Mouse (Mus musculus): ENCODE results near the gene Ufd1.
A peak's percentile ranks its signal among the peaks of the same experiment; 100 is the strongest.
"Not testable (repeated sequence)": the region's sequence is repeated elsewhere in the genome, so short reads cannot be mapped to it uniquely, and the experiment has no call there.

Ufd1 gene

DNA sequence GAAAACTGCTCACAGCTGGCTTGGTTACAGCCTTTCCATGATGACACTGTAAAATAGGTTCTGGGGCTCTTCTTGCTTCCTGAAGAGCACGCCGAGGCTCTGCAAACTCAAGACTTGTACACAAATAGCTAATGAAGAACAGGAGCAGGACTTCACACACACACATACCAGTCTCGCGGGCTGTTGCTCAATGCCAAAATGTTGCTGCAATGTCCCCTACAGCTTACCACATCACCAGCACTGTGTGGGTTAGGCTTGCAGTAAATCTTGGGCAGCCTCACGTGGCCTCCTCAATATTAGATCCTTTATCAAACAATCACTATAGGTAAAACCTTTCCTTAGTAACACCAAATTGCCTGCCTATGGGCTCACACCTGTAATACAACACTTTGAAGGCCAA, 2.6 kb upstream of the Ufd1 start:
- DNase-seq (ENCODE audit: low read depth, low spot score), result no peak

DNA sequence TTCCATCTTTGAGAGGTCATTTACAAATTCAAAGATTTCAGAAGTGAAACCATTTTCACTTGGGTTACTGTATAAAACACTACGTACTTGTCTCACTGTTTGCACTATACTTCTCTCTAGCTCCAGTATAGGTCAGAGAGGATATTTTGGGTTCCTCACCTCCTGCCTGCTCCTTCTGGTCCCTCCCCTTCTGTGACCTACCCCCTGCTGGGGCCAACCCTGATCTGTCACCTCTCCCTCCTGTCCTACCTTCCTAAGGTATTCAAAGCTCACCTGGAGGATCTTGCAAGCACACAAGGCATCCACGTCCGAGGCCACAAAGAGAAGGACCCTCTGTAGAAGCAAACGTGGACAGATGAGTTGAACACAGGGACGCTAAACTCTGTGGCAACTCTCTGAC, 547 bp upstream of the Ufd1 start:
- DNase-seq (ENCODE audit: low read depth, low spot score), result peak; percentile 16

DNA sequence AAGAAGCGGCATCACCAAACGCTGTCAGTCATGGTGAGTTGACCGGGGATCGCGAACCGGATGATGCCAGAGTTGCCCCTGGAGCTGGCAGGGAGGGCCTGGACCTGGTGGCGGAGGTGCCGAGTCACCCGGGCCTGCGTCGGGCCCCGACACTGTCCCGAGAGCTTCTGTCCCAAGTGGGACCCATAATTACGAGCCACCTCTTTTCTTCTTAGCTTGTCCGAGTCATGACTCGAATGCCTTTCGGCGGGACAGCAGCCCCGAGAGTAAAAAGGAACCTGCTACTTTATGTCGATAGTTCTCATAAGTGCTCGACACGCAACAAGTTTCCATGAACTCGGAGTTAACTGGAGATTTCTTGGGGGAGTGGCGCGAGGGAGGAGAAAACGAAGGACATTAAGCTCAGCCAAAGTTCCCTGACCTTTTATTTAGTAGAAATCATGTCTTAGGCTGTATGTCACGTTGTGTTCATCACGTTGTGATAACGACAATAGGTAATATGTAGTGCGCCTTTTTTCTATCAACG, 869 bp downstream of the Ufd1 start:
- no peak for DNase-seq (ENCODE audit: low read depth, low spot score)

DNA sequence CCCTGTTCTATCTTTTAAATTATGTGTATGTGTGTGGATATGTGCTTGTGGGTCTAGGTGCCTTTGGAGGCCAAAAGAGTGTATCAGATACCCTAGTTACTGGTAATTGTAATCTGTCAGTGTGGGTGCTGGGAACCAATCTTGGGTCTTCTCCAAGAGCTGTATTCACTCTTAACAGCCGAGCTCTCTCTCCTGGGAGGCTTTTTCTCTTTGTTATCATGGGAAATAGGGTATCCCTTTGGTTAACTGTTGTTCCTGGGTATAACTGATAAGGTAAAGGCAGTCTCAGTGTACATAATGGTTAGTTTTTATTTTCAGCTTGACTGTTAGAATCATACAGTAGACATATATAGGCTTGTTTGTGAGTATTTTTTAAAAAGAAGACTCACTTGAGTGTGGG, 10.8 kb downstream of the Ufd1 start:
- DNase-seq (ENCODE audit: low read depth, low spot score), result no peak

DNA sequence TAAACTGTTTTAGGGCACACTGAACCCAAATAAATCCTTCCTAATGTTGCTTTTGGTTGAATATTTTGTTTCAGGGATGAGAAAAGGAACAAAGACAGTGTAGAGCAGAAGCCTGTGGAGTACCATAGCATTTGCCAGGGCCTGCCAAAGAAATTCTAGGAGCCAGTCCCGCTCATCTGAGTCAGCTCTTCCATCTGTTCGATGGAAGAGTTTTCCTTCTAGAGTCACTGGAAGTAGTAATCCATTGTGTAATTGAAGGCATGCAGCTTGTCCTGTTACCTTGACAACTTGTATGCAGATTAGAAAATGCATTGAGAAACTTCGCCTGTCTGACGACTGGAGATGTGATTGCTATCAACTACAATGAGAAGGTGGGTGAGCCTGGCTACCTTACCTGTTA, 11.3 kb downstream of the Ufd1 start:
- no peak for DNase-seq (ENCODE audit: low read depth, low spot score)

DNA sequence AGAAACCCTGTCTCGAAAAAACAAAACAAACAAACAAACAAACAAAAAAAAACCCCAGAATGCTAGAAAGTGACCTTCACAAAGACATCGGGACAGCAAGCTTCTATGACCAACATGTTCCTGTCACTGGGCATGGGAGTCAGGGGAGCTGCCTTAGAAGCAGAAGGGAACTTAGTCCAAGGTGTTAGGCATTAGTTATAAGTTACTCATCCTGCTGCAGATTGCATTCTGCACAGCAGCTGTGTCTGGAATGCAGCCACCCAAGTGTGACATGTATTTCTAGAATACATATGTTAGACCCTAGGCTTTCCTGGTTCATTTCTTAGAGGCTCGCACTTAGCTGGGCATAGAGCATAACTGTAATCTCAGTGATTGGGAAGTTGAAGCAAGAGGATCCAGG, 17.1 kb downstream of the Ufd1 start:
- DNase-seq (ENCODE audit: low read depth, low spot score), result no peak

DNA sequence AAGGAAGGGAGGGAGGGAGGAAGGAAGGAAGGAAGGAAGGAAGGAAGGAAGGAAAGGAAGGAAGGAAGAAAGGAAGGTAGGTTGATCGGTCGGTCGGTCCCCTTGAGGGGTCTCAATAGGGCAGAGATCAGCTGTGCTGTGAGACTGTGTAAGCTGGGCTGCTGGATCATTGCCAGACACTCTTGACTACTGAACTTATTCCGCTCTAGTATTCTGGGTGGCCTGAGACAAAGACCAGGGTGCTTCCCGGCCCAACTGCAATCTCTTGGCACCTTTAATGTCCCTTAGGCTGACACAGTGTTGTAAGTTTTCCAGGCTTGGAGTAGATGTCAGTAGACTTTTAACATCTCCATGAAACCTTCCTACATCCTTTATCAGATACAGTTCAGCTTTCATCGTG, 17.5 kb downstream of the Ufd1 start:
- no peak for DNase-seq (ENCODE audit: low read depth, low spot score)

DNA sequence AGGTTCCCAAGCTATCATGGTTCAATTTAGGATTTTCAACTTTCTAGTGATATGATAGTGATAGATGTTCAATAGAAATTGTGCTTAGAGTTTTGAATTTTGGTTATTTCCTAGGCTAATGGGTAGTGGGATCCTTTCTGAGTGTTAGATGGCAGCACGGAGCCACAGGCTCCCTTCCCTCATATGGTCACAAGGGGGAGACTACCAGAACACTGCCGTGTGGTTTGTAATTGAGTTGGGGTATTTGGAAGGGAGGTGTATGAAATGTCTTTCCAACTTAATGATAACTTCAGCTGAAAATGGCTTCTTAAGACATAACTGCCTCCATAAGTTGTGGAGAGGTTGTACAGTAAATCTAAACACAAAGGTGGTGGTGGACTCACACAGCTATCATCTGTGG, 21.9 kb downstream of the Ufd1 start:
- no peak for DNase-seq (ENCODE audit: low read depth, low spot score)

DNA sequence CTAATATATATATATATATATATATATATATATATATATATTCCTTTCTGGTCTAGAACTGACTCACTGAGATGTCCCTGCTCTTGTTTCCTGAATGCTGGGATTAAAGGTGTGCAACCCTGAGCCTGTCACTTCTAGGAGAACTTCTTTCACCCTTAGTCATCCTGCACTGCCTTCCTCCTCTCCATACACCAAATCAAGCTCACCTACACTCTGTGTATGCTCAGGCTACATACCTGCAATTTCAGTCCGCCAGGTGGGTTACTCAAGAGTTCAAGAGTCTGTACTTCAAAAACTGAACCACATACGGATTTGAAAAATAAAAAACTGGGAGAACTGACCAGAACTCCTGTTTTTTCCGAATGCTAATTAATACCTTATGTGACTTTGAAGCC, 24.5 kb downstream of the Ufd1 start:
- DNase-seq (ENCODE audit: low read depth, low spot score), result no peak

DNA sequence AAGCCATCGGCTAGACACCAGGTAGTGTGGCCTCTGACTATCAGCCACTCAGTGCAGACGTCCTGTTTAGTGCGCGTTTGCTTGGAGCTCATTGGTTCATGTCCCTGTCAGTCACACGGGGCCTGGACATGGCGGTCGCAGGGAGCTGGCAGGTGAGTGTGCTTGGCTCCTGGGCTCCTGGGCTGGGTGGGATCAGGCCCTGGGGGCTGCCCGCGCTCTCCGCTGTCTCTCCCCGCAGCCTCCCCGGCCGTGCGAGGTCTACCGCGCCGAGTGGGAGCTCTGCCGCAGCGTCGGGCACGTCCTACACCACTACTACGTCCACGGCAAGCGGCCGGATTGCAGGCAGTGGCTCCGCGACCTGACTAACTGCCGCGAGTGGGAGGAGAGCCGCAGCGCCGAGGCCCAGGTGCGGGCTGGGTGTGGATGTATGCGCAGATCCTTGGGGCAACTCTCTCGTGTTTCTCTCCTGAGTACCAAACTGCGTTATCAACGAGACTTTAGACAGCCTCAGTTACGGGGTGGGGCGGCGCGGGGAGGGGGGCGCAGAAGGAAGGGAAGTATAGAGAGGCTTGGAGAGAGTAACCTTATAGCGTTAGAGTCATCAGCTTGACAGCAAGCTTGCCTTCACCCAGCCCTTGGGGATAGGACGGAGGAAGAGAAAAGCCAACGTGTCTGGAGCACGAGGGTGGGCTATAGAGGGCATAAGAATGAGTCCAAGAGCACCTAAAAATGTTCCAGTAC, 25.1 kb downstream of the Ufd1 start, which contains the start of the genes 2510002D24Rik and Gm28539:
2510002D24Rik (plus strand) TSS at position 111 of the 741 bp plus-strand sequence.
Gm28539 (plus strand) TSS at position 117 of the 741 bp plus-strand sequence.
- peak; percentile 85 for DNase-seq (ENCODE audit: low read depth, low spot score)

DNA sequence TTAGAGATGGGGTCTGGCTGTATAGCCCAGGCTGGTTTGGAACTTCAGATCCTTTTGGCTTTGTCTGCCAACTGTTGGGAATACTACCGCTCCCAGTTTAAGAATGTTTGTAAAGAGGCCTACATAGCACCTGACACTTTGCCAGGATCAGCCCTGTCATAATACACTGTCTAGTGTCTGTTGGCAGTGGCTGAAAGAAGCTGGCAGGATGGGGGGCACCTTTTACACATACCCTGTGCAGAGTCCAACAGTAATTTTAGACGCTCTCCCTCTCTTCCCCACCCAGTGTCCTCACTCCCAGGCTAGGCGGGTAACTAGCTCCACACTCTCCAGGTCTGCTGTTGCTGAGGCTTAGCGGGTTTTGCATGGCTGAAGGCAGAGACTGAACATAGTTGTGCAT, 26.8 kb downstream of the Ufd1 start:
- DNase-seq (ENCODE audit: low read depth, low spot score), result no peak

DNA sequence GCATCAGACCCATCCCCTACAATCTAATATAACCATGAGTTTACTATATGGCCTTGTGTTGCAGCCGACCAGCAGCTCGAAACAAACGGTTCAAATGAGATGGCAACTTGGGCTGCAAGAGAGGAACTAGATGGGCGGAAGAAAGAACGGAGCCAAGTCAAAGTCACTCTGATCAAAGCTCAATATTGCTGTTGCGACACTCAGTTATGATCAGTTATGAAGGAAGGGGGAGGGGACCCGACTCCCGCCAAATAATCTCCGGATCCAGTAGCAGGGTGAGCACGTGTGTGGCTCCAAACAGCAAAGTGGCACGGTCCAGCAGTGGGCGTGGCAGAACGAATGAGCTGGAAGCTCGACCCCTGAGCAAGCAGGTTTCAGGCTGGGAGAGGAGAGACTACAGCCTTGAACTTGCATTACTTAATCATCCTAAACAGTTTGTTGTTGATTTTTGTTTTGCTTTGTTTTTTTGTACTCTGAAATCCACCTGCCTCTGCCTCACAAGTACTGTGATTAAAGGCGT, 34.8 kb downstream of the Ufd1 start:
- no peak for DNase-seq (ENCODE audit: low read depth, low spot score)

DNA sequence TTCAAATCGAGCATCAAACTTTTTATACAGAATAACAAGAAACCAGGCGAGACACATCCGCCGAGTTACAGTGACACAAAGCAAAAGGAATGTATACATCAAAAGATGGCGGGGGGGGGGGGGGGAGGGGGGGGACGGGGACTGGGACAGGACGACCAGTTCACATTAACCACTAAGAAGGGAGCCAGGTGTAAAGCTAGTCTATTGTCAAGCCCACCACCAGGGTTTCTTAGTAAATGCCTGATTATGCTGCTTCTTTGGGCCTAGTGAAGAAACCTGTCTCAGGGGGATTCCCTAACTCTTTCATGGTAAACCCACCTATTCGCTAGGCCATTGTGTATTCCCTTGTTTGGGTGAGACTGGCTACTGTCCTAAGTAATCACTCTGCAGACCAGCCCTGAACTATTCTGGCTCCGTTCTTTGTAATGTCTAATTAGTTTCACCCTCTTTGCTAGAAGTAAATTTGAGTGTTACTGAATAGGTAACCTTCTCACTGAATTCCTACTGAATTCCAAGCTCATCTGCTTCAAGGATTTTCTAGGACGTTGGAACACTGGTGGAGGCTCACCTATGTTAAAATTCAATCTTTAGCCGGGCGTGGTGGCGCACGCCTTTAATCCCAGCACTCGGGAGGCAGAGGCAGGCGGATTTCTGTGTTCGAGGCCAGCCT, 38.1 kb downstream of the Ufd1 start:
- DNase-seq (ENCODE audit: low read depth, low spot score), result not testable (repeated sequence)

DNA sequence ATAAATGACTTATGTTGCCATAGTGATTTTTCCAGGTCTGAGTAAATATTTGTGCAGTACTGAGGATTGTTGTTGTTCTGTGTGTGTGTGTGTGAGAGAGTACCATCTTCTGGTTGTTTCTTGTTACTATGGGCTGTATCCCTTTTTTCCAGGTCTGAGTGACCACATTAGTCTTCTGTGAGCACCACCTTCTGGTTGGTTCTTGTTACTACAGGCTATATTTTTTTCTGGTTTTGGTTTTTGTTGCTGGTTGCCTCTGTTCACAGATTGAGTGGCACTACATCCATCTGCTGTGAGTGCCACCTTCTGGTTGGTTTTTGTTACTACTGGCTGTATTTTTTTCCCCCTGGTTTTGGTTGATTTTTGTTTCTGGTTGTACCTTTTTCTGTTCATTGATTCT, 47.0 kb downstream of the Ufd1 start:
- peak; percentile 74 for DNase-seq (ENCODE audit: low read depth, low spot score)

DNA sequence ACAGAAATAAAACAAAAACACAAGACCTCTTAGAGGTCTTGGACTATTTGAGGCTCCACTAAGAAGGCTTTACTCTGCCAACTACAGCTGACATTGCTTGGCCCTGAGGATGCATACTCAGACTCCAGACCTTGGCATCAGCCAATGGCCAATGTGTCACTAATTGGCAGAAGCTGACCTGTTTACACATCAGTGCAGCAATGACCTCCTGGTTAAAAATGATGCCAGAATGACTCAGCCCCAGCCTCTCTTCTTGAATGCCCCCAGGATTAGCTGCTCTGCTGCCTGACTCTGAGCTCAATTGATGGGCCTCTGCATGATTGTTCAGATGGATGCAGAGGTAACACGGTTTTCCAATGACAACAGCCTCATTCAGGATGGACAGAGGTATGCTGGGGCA, 48.6 kb downstream of the Ufd1 start:
- no peak for DNase-seq (ENCODE audit: low read depth, low spot score)

DNA sequence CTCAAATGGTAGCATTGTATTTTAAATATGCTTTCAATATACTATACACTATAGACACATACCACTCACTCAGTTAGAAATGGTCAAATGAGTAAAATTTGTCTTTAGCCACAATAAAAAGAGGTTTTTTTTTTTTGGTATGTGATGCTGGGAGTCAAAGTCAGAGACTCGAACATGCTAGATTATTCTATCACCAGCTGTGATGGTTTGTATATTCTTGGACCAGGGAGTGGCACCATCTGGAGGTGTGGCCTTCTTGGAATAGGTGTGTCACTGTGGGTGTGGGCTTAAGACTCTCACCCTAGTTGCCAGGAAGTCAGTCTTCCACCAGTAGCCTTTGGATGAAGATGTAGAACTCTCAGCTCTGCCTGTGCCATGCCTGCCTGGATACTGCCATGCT, 58.9 kb downstream of the Ufd1 start:
- not testable (repeated sequence) for DNase-seq (ENCODE audit: low read depth, low spot score)

DNA sequence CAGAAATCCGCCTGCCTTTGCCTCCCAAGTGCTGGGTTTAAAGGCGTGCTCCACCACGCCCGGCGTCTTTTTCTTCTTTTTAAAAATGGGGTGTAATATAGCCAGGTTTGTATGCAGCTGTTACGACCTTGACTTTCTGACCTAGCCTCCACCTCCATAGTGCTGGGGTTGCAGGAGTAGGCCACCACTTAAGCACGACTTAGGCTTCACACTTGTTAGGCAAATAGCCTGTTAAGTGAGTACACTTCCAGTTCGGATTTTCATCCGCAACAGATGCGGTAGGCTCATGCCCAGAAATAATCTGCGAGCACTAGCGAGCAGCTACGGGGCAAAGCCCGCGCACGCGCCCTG, 64.5 kb downstream of the Ufd1 start:
- peak; percentile 7 for DNase-seq (ENCODE audit: low read depth, low spot score)

DNA sequence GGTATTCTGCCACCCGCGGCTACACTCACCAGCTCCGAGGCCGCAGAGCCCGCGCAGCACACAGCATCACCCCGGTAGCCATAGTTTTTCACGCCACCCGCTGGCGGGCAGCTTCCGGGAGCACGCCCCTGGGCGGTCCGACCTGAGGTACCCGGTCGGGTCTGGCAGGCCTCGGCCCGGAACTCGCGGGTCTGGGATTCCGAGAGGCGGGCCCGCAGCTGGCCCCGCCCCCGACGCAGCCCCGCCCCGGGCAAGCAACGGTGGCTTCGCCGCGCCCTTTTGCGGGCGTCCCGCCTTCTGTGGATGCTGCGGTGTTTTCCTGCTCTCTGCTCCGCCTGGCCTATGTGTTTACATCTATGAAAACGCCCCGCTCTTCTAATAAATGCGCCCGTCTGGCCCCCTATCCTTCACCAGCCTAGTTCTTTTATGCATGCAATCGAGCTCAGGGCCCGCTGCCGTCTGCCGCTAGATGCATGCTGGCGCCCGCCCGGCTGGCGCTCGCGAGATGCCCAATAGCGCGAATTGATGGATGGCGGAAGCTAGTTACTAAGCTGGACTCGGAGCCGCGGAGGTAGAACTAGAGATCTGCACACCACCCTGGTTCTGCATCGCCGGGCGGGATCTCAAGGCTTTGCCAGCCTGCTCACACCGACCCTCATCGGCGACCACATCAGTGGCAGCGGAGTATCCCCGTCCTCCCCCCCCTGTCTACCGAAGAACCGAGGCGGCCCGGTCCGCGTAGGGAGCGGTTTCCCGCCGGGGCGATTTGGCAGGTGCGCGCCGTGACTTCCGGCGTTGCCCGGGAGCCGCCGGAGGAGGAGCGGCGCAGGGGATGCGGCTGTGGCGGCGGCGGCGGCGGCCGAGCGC, 65.1 kb downstream of the Ufd1 start, which contains the start of the genes Mrpl40 and Hira:
Mrpl40 (minus strand) TSS at position 421 of the 867 bp plus-strand sequence.
Hira (plus strand) TSS at position 596 of the 867 bp plus-strand sequence.
- peak; percentile 76 for DNase-seq (ENCODE audit: low read depth, low spot score)

DNA sequence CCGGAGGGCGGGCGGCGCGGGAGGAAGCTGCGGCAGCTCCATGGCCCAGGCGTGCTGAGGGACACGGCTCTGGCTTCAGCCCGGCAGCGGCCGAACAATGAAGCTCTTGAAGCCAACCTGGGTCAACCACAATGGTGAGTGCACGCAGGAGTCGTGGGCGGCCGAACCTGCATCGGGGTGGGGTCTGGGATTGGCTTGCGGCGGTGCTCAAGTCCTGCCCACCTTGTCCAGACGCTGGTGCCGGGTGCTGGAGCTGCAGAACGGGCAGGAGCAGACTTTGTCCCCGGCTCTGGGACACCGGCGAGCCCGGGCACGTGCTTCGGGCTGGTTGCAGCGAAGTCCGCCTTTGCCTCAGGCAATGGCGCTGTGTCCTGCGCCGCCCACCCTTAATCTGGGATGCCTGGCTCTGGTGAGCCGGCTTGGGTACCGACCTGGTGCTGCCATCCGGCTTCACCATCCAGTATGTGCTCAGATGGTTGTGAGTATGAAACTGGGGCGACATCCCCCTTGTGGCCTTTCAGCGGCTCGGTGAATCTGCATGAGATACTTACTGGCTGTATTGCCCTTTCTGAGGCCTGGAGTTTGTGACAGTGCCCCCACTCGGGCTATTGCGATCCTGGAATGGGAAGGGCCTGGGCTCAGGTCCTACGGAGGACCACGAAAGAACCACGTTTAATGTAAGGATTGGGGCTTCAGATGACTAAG, 66.0 kb downstream of the Ufd1 start:
- peak; percentile 42 for DNase-seq (ENCODE audit: low read depth, low spot score)

DNA sequence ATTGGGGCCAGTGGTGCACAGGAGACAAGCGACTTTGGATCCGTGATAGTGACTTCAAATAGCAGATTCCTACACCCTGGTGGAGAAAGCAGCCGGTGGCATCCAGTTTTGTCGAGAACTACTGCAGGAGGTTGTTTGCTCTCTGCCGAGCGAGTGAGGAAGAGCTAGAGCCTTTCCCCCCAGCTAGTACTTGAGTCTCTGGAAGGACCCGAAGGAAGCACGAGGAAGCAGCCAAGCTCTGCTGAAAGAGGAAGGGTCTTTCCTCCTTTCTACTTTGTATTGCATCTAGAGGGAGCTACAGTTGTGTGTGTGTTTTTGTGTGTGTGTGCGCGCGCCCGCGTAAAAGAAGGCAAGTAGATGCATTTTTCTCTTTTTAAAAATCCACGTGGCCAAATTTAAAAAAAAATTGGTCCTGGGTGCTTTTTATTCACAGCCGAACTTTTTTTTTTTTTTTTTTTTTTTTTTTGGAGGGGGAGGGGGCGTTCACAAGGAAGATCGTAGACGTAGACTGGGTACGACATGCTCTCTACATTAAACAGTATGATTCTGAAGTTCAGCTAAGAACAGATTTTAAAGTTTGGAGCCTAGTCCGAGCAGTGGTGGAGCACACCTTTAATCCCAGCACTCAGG, 66.6 kb downstream of the Ufd1 start:
- DNase-seq (ENCODE audit: low read depth, low spot score), result no peak

DNA sequence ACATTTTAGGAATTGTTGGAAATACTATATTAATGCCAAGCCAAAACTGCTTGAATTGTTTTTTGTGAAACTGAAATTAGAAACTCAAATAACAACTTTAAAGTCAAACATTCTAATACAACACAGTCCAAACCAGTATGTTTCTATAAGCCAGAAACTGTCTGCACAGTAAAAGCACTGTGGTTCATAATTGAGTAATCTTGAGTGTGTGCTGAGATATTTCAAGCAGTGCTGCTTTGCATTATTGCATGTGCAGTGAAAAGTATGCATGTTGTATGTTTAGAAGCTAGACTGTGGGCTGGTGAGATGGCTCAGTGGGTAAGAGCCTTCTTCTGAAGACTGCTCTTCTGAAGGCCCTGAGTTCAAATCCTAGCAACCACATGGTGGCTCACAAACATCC, 72.5 kb downstream of the Ufd1 start:
- no peak for DNase-seq (ENCODE audit: low read depth, low spot score)

All from WW6 (cell line).